Mouse (Mus musculus) megakaryocyte, embryonic 14.5 days (primary cell): Measurements from ENCODE around the gene Brat1.

Source experiments
- FLI1 ChIP-seq: IDR thresholded peaks from 2 replicates; pipeline ENCODE4 v1.6.1; 2012; ENCODE audit warnings: low read length, inconsistent platforms, mixed read lengths
- GATA1 ChIP-seq: IDR thresholded peaks from 3 replicates; pipeline ENCODE4 v1.6.1; 2012; ENCODE audit warnings: mixed read lengths, low read length, inconsistent platforms, borderline replicate concordance

GRCm38 (mm10) chr5:140680950-140681349 is 23.9 kb upstream of the Brat1 start:
- no peak for TF ChIP-seq GATA1
- no peak for TF ChIP-seq FLI1
